Mouse (Mus musculus): ENCODE data around the gene Necap2. TPM values are rescaled to one million over a fixed set of nuclear protein-coding genes. Genes with fewer than 3 reads are reported as not detected.

The Necap2 gene
- polyA plus RNA-seq, 1 experiment from 2014 or later, result 110 TPM

DNA sequence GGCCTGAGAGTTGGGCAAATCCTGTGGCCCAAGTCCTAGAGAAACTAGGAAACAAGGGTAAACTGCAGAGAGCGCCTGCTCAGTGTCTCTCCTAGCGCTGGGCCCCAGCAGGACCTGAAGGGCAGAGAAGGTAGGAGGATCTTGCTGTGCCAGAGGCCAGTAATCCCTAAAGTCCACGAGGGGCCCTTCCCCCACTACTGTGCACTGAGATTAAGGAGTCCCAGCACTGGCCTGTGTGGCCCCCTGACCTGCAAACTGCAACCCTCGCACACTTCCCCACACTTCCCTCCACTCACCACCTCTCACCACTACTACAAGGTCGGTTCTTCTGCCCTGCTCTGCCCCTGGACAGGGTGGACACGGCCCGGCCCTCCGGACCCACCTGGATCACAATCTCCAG, 25.0 kb downstream of the Necap2 start:
- no peak overlapping the region for H3K27ac ChIP-seq (ENCODE audit: low read length)
- 56% methylated on average over 8 of the region's 8 CpGs for WGBS
- no peak overlapping the region for H3K9ac ChIP-seq (replicated peaks; ENCODE audit: low read depth)
- no peak overlapping the region for H3K4me2 ChIP-seq (replicated peaks; ENCODE audit: low read depth, low read length)
- no peaks in the 10 kb centered on the region for H3K4me1 ChIP-seq (ENCODE audit: insufficient read depth, low read depth, low read length)
- no peaks in the 10 kb centered on the region for H3K27me3 ChIP-seq (replicated peaks; ENCODE audit: insufficient read depth, low read length)
- H3K36me3 ChIP-seq (ENCODE audit: insufficient read depth, low read length), result no peaks in the 10 kb centered on the region
- no peak for ATAC-seq
- H3K4me3 ChIP-seq (ENCODE audit: low read depth, low read length), result no peak overlapping the region
- no peak for TF ChIP-seq EP300 (IDR thresholded peaks at IDR 0.05)
- no peak for TF ChIP-seq CTCF (IDR thresholded peaks at IDR 0.05)
- no peak for DNase-seq (ENCODE audit: low spot score)
- H3K9me3 ChIP-seq (ENCODE audit: low read length), result no peaks in the 10 kb centered on the region

DNA sequence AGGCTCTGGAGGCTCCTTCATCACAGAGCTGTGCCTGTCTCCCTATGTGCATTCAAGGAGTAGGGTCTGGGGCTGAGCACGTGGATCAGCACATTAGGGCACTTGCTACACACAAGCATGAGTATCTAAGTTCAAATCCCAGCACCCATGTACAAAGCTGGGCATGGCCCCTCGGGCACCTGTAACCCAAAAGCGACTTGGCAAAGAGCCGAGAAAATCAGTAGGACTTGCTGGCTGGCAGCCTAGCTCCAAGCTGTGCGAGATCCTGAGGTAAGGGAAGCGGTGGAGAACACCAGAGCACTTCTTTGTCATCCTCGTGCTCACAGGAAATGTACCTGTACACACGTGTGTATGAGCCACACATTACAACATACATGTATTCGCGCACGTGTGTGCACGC, 25.7 kb downstream of the Necap2 start:
- no peak for TF ChIP-seq CTCF (IDR thresholded peaks at IDR 0.05)
- TF ChIP-seq EP300 (IDR thresholded peaks at IDR 0.05), result no peak
- Histone ChIP-seq H3K9me3 (ENCODE audit: low read length) (no peaks in the 10 kb centered on the region), H3K27me3 (replicated peaks; ENCODE audit: insufficient read depth, low read length) (no peaks in the 10 kb centered on the region), H3K4me3 (ENCODE audit: low read depth, low read length) (no peak overlapping the region), H3K4me2 (replicated peaks; ENCODE audit: low read depth, low read length) (no peak overlapping the region), H3K27ac (ENCODE audit: low read length) (no peak overlapping the region), H3K36me3 (ENCODE audit: insufficient read depth, low read length) (no peaks in the 10 kb centered on the region), H3K4me1 (ENCODE audit: insufficient read depth, low read depth, low read length) (no peaks in the 10 kb centered on the region), H3K9ac (replicated peaks; ENCODE audit: low read depth) (no peak overlapping the region)
- ATAC-seq (no peak), DNase-seq (ENCODE audit: low spot score) (no peak)
- WGBS, result 77% methylated on average over 12 of the region's 12 CpGs

DNA sequence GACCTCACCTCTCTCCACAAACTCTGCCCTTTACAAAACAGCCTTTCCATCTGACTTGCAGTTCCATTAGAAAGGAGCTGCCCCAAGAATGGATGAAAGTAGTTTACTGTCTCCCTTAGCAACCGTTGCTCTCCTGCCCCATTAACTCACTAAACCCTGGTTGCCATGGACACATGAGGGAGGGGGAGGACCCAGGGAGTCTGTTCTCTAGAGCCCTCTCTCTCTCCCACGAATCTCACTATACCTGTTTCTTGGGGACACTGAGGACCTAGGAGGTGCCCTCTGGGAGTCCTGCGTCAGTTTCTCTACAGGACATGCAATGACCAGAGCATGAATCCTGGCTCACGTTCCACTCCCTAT, 28.7 kb downstream of the Necap2 start:
- no peak for DNase-seq (ENCODE audit: low spot score)
- ATAC-seq, result no peak
- no peaks in the 10 kb centered on the region for H3K9me3 ChIP-seq (ENCODE audit: low read length)
- no peak overlapping the region for H3K4me2 ChIP-seq (replicated peaks; ENCODE audit: low read depth, low read length)
- H3K9ac ChIP-seq (replicated peaks; ENCODE audit: low read depth), result no peak overlapping the region
- no peaks in the 10 kb centered on the region for H3K36me3 ChIP-seq (ENCODE audit: insufficient read depth, low read length)
- no peak overlapping the region for H3K27ac ChIP-seq (ENCODE audit: low read length)
- no peak overlapping the region for H3K4me3 ChIP-seq (ENCODE audit: low read depth, low read length)
- H3K4me1 ChIP-seq (ENCODE audit: insufficient read depth, low read depth, low read length), result no peaks in the 10 kb centered on the region
- no peaks in the 10 kb centered on the region for H3K27me3 ChIP-seq (replicated peaks; ENCODE audit: insufficient read depth, low read length)
- WGBS, result 51% methylated on average over 4 of the region's 4 CpGs
- TF ChIP-seq EP300 (IDR thresholded peaks at IDR 0.05) (no peak), CTCF (IDR thresholded peaks at IDR 0.05) (no peak)

DNA sequence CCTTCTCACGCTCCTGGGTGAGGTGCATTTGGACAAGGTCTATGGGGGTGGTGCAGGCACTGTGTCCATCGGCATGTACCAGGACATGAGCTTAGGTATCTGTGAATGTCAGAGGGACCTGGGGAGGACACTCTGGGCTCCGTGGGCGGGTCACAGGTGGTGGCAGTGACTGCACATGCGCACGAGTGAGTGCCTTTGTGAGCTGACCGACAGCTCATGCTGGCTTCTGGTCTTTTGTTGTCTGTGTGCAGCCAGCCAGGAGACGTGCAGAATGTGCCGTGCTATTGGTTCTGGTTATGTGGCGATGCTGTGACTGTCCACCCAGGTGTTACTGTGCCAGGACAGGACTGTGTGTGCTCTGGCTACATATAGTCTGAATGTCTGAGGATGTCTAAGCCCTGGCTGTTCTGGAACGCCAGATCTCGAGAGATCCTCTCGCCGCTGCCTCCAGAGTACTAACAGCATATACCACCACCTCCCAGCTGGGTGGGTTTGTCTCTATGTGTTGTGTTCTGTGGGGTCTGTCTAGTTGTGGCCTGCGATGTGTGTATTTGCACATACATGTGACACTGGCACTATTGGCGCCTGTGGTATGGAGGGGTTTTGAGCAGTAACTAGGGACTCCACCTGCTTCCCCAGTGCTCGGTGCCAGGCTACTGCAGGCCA, 29.2 kb downstream of the Necap2 start:
- no peak overlapping the region for H3K9ac ChIP-seq (replicated peaks; ENCODE audit: low read depth)
- no peaks in the 10 kb centered on the region for H3K4me1 ChIP-seq (ENCODE audit: insufficient read depth, low read depth, low read length)
- no peaks in the 10 kb centered on the region for H3K9me3 ChIP-seq (ENCODE audit: low read length)
- no peak for ATAC-seq
- H3K36me3 ChIP-seq (ENCODE audit: insufficient read depth, low read length), result no peaks in the 10 kb centered on the region
- H3K4me3 ChIP-seq (ENCODE audit: low read depth, low read length), result no peak overlapping the region
- H3K27ac ChIP-seq (ENCODE audit: low read length), result no peak overlapping the region
- no peak overlapping the region for H3K4me2 ChIP-seq (replicated peaks; ENCODE audit: low read depth, low read length)
- WGBS, result 81% methylated on average over 17 of the region's 17 CpGs
- no peak for DNase-seq (ENCODE audit: low spot score)
- H3K27me3 ChIP-seq (replicated peaks; ENCODE audit: insufficient read depth, low read length), result no peaks in the 10 kb centered on the region
- TF ChIP-seq EP300 (IDR thresholded peaks at IDR 0.05) (no peak), CTCF (IDR thresholded peaks at IDR 0.05) (no peak)

DNA sequence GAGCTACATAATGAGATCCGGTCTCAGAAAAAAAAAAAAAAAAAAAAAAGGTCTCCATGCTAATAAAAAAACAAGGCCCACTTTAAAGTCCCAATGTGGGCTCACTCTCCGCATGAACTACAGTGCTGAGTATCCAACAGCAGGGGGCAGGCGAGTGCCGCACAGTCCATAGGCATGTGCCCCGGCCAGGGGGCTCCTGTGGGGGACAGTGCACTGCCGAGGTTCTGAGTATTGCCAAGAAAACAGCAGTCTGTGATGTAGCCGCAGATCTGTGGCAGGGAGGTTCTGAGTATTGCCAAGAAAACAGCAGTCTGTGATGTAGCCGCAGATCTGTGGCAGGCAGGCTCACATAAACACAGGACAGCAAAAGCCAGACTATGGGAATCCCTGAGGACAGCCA, 33.3 kb downstream of the Necap2 start:
- H3K9ac ChIP-seq (replicated peaks; ENCODE audit: low read depth), result no peak overlapping the region
- H3K36me3 ChIP-seq (ENCODE audit: insufficient read depth, low read length), result no peaks in the 10 kb centered on the region
- no peaks in the 10 kb centered on the region for H3K4me1 ChIP-seq (ENCODE audit: insufficient read depth, low read depth, low read length)
- no peaks in the 10 kb centered on the region for H3K9me3 ChIP-seq (ENCODE audit: low read length)
- 15% methylated on average over 8 of the region's 8 CpGs for WGBS
- no peak for TF ChIP-seq EP300 (IDR thresholded peaks at IDR 0.05)
- TF ChIP-seq CTCF (IDR thresholded peaks at IDR 0.05), result peak; percentile 93
- no peak overlapping the region for H3K27ac ChIP-seq (ENCODE audit: low read length)
- H3K27me3 ChIP-seq (replicated peaks; ENCODE audit: insufficient read depth, low read length), result no peaks in the 10 kb centered on the region
- H3K4me2 ChIP-seq (replicated peaks; ENCODE audit: low read depth, low read length), result no peak overlapping the region
- DNase-seq (ENCODE audit: low spot score) (peak; percentile 83), ATAC-seq (peak; percentile 89)
- no peak overlapping the region for H3K4me3 ChIP-seq (ENCODE audit: low read depth, low read length)

DNA sequence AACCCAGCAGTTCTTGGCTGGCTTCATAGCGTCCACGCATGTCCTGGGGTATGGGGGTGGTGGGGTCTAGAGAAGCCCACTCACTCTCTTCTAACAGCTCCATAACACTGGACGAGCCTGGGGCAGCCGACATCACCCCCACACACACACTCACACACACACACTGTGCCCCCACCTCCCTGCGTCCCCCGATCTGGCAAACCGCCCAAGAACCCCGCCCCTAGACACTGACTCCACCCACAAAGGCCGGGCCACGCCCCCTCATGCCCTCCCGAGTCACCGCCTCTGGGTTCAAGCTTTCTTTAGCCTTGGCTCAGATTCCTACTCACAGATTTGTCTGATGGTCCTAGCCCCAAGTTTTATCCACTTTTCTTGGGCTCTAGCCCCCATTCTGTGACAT, 37.0 kb downstream of the Necap2 start:
- Histone ChIP-seq H3K9ac (replicated peaks; ENCODE audit: low read depth) (no peak overlapping the region), H3K4me1 (ENCODE audit: insufficient read depth, low read depth, low read length) (no peaks in the 10 kb centered on the region), H3K27ac (ENCODE audit: low read length) (no peak overlapping the region), H3K9me3 (ENCODE audit: low read length) (no peaks in the 10 kb centered on the region), H3K4me3 (ENCODE audit: low read depth, low read length) (no peak overlapping the region), H3K4me2 (replicated peaks; ENCODE audit: low read depth, low read length) (no peak overlapping the region), H3K27me3 (replicated peaks; ENCODE audit: insufficient read depth, low read length) (no peaks in the 10 kb centered on the region), H3K36me3 (ENCODE audit: insufficient read depth, low read length) (0 out of 2 replicates have a peak, but pooled peaks cover 4% of the 10 kb centered on the region)
- no peak for TF ChIP-seq CTCF (IDR thresholded peaks at IDR 0.05)
- TF ChIP-seq EP300 (IDR thresholded peaks at IDR 0.05), result no peak
- WGBS, result 36% methylated on average over 12 of the region's 12 CpGs
- DNase-seq (ENCODE audit: low spot score) (no peak), ATAC-seq (peak; percentile 7; the same call in 1 of the 2 replicates)
